Mouse (Mus musculus) large intestine, adult 2 months (tissue): ENCODE measurements around the gene Tmem183a. TPM values are rescaled to one million over a fixed set of nuclear protein-coding genes. Genes with fewer than 3 reads are reported as not detected.

Experiments
- DNase-seq: peaks from one replicate; pipeline ENCODE4 v3.0.0-alpha.2; 2012; ENCODE audit warnings: low read depth, low spot score
- WGBS: fragments of 180-500 bp; shearing (Covaris S2); methylation state at CpG from one replicate; pipeline ENCODE4 v1.1.7; 2018; 5-methylcytosine and 5-hydroxymethylcytosine counted together
- polyA plus RNA-seq: library from polyadenylated mRNA; depleted of rRNA; stranded (reverse); fragments of >200 nt; gene quantifications from 2 replicates; pipeline ENCODE4 v1.2.3, GENCODE M21; 2012; rRNA removed

Gene Tmem183a
- polyA plus RNA-seq, 1 experiment: 162 TPM

GRCm38 (mm10) chr1:134331879-134332635 lies 29.7 kb downstream of the Tmem183a start:
- DNase-seq: peak; percentile 64
- 40% methylated on average over 20 of the region's 20 CpGs for WGBS

DNA sequence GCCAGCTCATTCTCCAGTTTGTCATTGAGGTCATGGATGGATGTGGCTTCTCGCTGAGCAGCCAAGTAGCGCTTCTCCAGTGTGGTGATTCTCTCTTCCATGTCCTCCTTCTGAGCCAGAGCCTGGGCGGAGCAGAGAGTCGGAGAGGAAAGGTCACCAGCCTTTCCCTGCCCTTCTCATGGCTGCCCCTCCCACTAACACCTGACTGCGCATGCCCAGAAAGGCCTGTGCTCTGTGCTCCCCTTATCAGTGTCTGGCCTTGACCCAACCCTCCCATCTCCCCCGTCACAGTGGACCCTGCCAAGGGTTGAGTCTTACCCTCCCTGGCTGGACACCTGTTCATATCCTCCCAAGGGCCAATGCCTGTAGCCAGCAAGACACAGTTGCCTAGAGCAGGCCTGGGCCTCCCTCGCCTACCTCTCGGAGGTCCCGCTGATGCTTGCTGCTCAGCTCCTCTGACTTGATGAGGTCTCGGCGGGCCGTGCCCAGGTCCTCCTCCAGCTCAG lies 34.9 kb downstream of the Tmem183a start:
- 88% methylated on average over 12 of the region's 12 CpGs for WGBS
- DNase-seq: no peak

DNA sequence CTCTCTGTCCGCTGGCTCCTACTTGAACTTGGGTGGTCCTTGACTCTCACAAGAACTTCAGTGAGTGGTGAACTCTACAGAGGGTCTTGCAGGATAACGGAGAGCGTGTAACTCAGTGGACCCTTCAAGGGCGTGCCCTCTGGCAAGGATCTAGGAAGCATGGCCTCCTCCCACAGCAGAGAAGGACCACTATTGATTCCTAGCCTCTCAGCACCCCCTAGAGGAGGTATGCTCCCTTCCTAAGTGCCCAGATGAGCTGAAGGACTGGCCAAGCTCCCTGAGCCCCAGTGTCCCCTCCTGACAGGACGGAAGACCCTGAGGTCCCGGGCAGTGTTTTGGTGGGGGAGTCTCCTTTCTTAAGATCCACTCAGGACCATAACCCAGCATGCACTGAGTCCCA lies 39.2 kb downstream of the Tmem183a start:
- DNase-seq: no peak
- 77% methylated on average over 6 of the region's 6 CpGs for WGBS

- no peak for DNase-seq
- WGBS: 70% methylated on average over 14 of the region's 14 CpGs
Measured at GRCm38 (mm10) chr1:134320691-134321301, 41.0 kb downstream of the Tmem183a start.

- DNase-seq: no peak
- WGBS: 80% methylated on average over 5 of the region's 5 CpGs
Measured at GRCm38 (mm10) chr1:134318261-134318660, 43.5 kb downstream of the Tmem183a start.

- DNase-seq: no peak
- 75% methylated on average over 9 of the region's 9 CpGs for WGBS
Measured at GRCm38 (mm10) chr1:134316361-134316760, 45.4 kb downstream of the Tmem183a start.

DNA sequence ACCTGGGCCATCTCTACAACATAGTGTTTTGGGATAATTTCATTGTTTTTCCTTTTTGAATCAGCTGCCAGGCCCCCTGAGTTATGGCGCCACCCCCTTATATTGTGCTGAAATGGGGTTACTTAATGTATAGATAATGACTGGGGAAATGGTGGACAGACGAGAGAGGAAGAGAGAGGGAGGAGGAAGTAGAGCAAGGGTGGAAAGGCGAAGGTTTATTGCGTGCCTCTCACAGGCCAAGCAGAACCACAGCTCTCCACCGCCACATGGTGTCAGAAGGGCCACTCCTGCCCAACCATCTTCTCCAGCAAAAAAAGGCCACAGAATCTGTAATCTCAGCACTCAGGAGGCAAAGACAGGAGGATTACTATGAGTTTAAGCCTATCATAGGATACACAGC lies 46.6 kb downstream of the Tmem183a start:
- DNase-seq: no peak
- 67% methylated on average over 5 of the region's 5 CpGs for WGBS

- DNase-seq: no peak
- 84% methylated on average over 7 of the region's 7 CpGs for WGBS
Measured at GRCm38 (mm10) chr1:134311760-134312159, 50.0 kb downstream of the Tmem183a start.

GRCm38 (mm10) chr1:134310729-134311128 lies 51.0 kb downstream of the Tmem183a start:
- no peak for DNase-seq
- 97% methylated on average over 3 of the region's 3 CpGs for WGBS

- 69% methylated on average over 2 of the region's 2 CpGs for WGBS
- DNase-seq: no peak
Measured at GRCm38 (mm10) chr1:134310291-134310690, 51.5 kb downstream of the Tmem183a start.

GRCm38 (mm10) chr1:134307409-134307808 lies 54.4 kb downstream of the Tmem183a start:
- 30% methylated on average over 10 of the region's 10 CpGs for WGBS
- DNase-seq: no peak

- WGBS: 92% methylated on average over 9 of the region's 9 CpGs
- DNase-seq: no peak
Measured at GRCm38 (mm10) chr1:134304940-134305339, 56.8 kb downstream of the Tmem183a start.

DNA sequence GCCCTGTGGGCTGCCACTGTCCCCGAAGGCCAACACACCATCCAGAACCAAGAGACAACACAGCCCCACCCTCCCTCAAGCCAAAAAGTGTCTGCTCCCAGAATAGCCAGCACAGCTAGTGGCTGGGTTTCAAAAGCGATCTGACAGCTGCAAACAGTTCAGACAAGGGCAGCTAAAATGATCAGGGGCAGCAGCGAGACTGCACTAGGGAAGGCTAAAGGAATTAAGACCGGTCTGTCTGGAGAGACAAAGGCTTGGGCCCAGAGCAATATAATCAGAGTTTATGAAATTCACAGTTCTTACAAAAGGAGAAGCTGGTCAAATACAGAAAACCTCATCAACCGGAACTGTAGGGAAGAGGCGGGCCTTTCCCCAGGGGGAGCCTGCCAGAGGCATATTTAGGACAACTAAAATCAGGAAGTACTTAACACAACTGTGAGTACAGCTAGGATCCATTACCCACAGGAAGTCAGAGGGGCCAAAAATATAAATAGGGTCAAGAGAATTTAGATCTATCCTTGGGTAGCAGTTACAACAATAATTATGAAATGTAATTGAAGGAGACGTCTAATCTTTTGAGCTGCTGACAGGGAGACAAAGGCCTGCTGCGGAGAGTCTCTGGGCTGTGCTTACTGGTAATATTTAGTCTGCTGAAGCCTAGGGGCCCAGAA lies 59.1 kb downstream of the Tmem183a start:
- WGBS: 17% methylated on average over 8 of the region's 8 CpGs
- DNase-seq: no peak

- no peak for DNase-seq
- 10% methylated on average over 44 of the region's 59 CpGs for WGBS
Measured at GRCm38 (mm10) chr1:134298636-134299411, 63.0 kb downstream of the Tmem183a start.

DNA sequence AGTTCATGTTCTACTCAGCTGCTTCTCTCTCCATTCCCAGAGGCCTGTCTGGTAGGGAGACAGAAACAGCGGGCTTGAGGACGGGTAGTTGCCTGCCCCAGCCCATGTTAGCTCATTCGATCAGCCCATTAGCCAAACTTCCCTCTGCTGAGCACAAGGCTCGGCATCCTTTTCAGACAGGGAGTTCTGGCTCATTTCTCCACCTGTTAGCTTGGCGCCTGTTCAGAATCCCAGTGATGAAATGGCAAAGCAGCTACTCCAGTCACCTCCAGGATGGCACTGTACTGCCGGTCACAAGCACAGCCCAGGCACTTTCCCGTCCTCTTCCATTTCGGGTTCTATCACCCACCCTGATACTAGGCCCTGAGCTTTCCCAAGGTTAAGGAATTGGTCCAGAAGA lies 64.5 kb downstream of the Tmem183a start:
- 79% methylated on average over 8 of the region's 8 CpGs for WGBS
- DNase-seq: no peak

Other genes starting within 250 kb of the Tmem183a start
- 2.3 and 2.6 TPM in 2 replicates for gene Chil1, start 179.8 kb downstream of the Tmem183a start, polyA plus RNA-seq
- 0.12 and 0.14 TPM in 2 replicates for gene Mybph, start 168.5 kb downstream of the Tmem183a start, polyA plus RNA-seq
- gene Adora1, start 126.5 kb downstream of the Tmem183a start, polyA plus RNA-seq: 1.4 and 1.9 TPM in 2 replicates
- gene Myog, start 72.0 kb downstream of the Tmem183a start, polyA plus RNA-seq: not detected in 2 replicates
- 7.2 and 7.7 TPM in 2 replicates for gene Ppfia4, start 29.1 kb downstream of the Tmem183a start, polyA plus RNA-seq
- not detected in 2 replicates for gene 4933406M09Rik, start 24.0 kb upstream of the Tmem183a start, polyA plus RNA-seq
- 28.7 and 37.4 TPM in 2 replicates for gene Cyb5r1, start 43.6 kb upstream of the Tmem183a start, polyA plus RNA-seq
- gene Adipor1, start 53.4 kb upstream of the Tmem183a start, polyA plus RNA-seq: 91.1 and 107 TPM in 2 replicates
- gene Klhl12, start 93.6 kb upstream of the Tmem183a start, polyA plus RNA-seq: 4.5 and 5.1 TPM in 2 replicates
- 13.3 and 16.4 TPM in 2 replicates for gene Rabif, start 132.7 kb upstream of the Tmem183a start, polyA plus RNA-seq
- gene Mgat4e, start 187.7 kb upstream of the Tmem183a start, polyA plus RNA-seq: not detected in 2 replicates
- 5.2 and 9.2 TPM in 2 replicates for gene Kdm5b, start 198.2 kb upstream of the Tmem183a start, polyA plus RNA-seq